Mouse (Mus musculus) gastrocnemius, postnatal 36 days (tissue): ENCODE data around the gene Fbxw2. TPM values are rescaled to one million over a fixed set of nuclear protein-coding genes. Genes with fewer than 3 reads are reported as not detected.
"Not testable (repeated sequence)": the region's sequence is repeated elsewhere in the genome, so short reads cannot be mapped to it uniquely, and the experiment has no call there.

Experiments used
- DNase-seq, 2 experiments: peaks; one replicate each; pipeline ENCODE4 v3.0.0; 2022
- intact Hi-C: fragments of 180-260 bp; cut with DNase I; formaldehyde crosslinking; loops from one replicate; pipeline ENCODE4 v1.15.1; 2025
- long read RNA-seq, 2 experiments: library from polyadenylated mRNA; stranded (forward); transcript quantifications; one replicate each; pipeline ENCODE4 v2.0.0; 2021
- total RNA-seq, 2 experiments: library from RNA; stranded (reverse); gene quantifications; 2 replicates each; pipeline ENCODE4 v1.2.3; 2021

The Fbxw2 gene
- total RNA-seq = 10 to 100 TPM; 43.9 to 46.6 TPM
- long read RNA-seq, experiment 1, transcript Fbxw2-206 (8 exons, 1,923 nt) = major isoform, 7 of 76 reads
- long read RNA-seq, experiment 1, partial matches to known transcripts = 12 of 76 reads
- long read RNA-seq, experiment 1, other reads (novel, unspliced or antisense) = 49 of 76 reads
- long read RNA-seq, experiment 2, transcript Fbxw2-206 (8 exons, 1,923 nt) = major isoform, 10 of 99 reads
- long read RNA-seq, experiment 2, transcript Fbxw2-208 (4 exons, 1,930 nt) = minor isoform, 5 of 99 reads
- long read RNA-seq, experiment 2, partial matches to known transcripts = 16 of 99 reads
- long read RNA-seq, experiment 2, other reads (novel, unspliced or antisense) = 63 of 99 reads

DNA sequence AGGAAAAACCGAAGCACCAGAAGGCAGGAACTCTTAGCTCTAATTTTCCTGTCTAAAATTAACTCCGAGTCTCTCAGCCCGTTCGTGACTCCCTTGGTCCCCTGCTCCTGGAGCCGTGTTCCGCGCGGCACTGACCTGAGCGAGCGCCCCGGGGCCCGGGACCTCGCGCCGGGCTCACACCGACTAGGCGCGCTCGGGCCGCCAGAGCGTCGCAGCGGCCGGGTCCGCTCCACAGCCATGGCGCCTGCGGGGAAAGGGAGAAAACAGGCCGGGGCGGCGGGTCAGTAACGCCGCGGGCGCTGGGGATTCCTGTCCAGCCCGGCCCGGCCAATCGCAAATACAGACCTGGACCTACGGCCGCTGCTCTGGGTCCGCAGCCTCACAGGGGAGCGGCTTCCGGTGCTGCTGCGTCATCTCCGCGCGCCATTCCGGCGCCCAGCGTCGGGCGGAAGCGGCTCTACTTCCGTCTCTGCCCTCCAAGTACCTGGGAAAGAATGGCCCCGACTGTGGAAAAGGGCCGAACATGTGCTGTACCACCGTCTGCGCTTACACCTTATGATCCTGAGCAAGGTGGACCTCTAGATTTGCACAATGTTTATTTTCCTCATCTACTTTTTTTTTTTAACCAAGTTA is at the start of gene Fbxw2:
TSS of gene Fbxw2 (minus strand) at position 485 of the 633 bp plus-strand sequence.
- DNase-seq = peak; percentile 83 to 85
- intact Hi-C loops = loop anchor here (5.0 kb wide), 1 partner anchor 41 kb away; no protein-coding TSS in a partner anchor

DNA sequence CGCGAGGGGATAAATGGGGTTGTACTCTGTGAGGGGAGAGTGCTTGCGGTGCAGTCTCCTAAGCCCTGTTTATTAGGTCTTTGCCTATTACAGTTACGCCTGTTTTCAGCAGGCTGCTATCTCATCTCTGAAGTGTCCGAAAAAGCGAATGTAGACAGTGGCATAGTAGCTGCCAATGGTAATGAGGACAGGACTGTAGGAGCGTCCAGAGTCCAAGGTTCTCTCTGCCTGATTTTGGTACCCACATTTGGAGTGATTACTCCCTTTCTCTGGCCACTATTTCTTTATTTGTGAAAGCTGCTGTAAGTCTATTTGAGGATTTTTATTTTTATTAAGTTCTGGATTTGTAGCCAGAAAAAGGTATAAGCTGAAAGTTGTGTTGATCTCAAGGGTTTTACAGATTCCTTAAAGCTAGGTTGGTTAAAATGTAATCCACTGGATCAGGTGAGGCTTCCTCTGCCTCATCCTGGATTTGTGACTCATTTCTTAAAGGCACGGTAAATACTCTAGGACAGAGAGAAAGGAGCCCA is 48.8 kb upstream of the Fbxw2 start, which contains the start of gene Psmd5:
TSS of gene Psmd5 (minus strand) at position 153 of the 530 bp plus-strand sequence.
- intact Hi-C loops = loop anchor here (5.0 kb wide), 1 partner anchor 97 kb away; no protein-coding TSS in a partner anchor

DNA sequence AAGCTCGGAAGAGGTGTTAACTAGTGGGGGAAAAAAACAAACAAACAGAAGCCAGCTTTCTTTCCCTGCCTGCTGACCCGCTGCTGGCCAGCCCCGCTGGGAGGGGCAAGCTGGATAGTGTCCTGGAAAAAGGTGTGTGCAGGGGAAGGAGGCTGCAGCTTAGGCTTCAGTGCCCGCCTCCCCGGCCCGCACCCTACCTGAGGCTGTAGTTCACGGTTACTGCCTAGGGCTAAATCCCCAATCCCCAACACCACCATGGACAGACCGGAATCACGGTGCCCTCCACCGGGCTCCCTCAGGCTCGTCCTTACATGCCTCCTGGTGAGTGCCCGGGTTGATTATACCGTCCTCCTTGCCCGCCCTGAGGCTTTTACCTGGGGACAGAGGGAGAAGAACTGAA is 48.2 kb upstream of the Fbxw2 start, which contains the start of gene Cutal:
TSS of gene Cutal (plus strand) at position 126 of the 400 bp plus-strand sequence.
- intact Hi-C loops = loop anchor here (5.0 kb wide), 1 partner anchor 98 kb away; no protein-coding TSS in a partner anchor
- no peak for DNase-seq

More for the DNA sequence above, 48.8 kb upstream of the Fbxw2 start, which contains the start of gene Psmd5:
- DNase-seq = no peak

DNA sequence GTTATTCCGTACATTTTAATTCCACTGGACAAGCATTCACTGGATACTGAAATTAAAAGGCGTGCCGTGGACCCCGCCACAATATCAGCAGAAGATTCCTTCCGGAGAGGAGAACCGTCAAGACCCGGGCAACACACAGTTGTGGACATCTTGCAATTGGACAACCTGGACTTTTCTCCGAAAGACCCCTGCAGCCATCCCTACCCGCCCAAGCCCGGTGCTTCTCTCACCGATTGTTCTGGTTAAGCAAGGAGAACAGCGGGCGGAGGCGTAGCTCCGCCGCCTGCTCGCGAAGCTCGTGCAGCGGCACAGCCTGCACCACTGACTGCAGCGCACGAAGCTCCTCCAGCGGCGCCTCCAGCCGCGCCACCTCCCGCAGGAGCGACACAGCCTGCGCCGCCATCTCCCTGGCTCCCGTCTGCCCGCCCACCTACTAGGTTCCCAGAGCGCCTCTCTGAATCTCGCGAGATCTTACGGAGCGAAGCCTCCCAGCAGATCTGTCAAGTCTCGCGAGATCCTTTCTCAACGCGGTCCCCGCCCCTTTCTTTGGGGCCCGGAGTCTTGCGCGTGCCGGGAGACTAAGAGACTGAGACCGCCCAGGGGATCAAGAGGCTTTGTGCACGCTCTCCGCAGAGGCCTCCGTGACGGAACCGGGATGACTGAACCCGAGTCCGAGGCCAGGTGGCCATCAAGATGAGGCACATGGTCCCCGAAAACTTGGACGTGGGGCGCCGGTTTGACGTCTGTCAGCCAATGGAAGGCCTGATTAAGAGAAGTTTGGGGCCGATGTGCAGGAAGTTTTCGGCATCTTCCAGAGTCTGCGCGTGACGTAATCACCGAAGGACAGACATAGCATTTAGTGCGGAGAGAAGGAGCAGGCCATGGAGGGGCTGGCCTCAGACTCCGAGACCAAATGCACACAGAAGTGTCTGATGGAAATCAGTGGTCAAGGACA is 44.7 kb upstream of the Fbxw2 start:
- intact Hi-C loops = loop anchor here (5.0 kb wide), 1 partner anchor 102 kb away; no protein-coding TSS in a partner anchor
- DNase-seq = peak; percentile 91

DNA sequence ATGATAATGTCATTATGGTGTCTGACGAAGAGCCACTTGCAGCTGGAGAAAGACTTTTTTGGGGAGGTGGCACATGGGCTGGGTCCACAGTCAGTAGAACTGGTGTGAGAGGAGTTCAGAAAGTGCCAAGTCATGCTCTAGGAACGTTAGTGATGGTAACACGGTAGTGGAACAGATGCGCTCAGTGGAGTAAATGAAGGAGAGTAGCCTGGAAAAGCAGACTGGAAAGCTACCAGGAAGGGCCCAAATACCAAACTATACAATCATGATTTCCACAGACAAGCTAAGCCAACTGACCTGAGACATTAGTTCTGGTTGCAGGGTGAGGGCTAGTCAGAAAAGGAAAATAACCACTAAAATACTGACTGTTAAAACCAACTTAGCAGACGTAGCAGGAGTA is 43.6 kb upstream of the Fbxw2 start:
- intact Hi-C loops = loop anchor here (5.0 kb wide), 2 partner anchors 42 to 103 kb away; partner anchors contain the start of gene Fbxw2
- no peak for DNase-seq

DNA sequence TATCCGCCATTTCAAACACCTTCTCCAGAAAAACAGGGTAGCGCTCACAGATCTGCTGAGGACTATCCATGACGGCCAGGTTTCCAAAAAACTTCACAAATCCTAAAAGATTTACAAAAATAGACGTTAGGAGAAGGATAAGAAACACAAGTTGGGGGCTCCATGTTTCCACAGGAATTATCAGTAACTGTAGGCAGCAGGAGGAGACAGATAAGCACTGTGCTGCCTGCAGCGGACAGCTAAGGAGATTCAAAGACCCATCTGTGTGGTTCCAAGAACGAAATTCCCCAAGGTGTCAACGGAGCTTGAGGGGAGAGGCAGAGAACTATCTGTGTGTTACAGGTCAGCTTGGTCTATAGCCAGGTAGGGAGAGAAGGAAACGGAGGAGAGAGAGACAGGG is 31.6 kb upstream of the Fbxw2 start:
- intact Hi-C loops = no loop called here
- no peak for DNase-seq

DNA sequence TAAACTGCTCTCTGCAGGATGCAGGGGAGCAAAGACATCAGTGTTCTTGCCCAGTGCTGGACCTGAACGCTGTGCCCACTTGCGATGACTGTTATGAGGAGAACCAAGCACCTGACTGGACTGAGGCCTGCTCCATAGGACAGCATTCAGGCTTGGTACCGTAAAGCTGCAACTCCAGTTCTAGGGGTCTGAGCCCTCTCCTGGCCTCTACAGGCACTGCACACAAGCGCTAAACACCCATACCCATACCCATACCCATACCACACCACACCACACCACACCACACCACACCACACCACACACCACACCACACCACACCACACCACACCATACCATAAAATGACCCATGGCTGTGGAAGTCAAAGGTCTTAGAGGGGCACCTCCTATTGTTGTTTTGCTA is 29.2 kb upstream of the Fbxw2 start:
- DNase-seq = no peak
- intact Hi-C loops = no loop called here

DNA sequence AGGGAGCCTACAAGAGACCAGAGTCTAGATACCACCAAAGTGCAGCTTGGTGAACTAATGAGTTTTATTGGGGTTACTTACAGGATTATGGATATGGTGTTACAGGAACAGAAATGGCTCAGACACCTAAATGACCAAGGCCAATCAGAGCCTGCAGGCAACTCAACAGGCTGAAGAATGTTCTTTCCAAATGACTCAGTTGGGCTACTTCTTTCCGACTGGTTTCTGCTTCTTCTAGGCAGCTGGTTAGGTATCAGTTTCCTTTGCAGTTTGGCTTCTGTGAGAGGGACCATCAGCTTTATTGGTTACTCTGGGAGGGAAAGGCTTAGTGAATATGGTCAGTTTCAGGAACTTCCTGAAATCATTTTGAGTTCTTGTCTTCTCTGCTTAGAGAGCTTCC is 21.6 kb upstream of the Fbxw2 start:
- no peak for DNase-seq
- intact Hi-C loops = no loop called here

DNA sequence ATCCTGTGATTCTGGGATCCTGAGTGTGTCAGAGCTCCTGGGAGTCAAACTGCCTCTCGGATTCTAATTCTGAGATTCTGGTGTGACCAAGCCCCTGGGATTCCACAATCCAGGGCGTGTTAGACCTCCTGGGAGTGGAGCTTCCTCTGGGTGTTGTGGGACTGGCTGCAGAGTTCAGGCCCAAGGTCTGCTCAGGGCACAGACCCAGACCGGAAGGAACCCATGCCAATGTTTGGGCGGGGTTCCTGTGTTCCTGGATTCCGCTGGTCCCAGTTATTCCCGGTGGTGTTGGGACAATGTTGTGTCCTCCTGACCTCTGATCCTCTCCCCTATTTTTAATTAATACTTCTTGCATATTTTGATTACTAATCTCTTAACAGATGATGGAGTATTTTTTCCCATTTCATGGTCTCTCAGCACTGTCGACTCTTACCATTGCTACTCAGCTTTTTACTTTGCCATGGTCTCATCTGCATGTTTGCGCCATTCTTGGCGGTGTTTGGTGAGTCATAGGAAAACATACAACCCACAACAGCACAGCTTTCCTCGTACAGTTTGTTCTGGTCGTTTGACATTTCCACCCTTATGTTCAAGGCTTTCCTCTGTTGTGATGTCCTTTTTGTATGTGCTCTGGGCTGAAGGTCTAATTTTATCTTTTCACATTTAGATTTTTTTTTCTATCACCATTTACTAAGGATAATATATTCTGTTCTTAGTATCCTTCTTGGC is 17.3 kb upstream of the Fbxw2 start:
- peak; percentile 32 to 57 for DNase-seq
- intact Hi-C loops = no loop called here

DNA sequence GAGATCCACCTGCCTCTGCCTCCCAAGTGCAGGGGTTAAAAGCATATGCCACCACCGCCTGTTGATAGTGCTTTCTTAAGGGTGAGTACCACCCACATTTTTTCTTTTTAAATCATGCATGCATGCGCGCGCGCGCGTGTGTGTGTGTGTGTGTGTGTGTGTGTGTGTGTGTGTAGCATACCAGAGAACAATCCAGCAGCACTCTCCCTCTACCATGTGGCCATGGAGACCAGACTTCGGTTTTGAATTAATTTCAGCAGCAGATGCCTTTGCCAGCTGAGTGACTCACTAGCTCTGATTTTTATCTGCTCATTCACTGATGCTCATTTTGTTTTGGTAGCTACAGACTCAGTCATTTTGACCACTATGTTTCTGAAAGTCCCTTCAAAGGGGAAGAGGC is 15.6 kb upstream of the Fbxw2 start:
- intact Hi-C loops = no loop called here
- no peak for DNase-seq

DNA sequence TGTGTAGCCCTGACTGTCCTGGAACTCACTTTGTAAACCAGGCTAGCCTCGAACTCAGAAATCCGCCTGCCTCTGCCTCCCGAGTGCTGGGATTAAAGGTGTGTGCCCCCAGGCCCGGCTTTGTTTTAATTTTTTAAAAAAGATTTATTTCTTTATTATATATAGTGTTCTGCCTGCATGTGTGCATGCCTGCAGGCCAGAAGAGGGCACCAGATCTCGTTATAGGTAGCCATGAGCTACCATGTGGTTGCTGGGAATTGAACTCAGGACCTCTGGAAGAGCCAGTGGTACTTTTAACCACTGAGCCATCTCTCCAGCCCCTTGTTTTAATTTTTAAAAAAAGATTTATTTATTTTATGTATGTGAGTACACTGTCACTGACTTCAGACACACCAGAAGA is 14.0 kb upstream of the Fbxw2 start:
- intact Hi-C loops, DNase-seq: not testable (repeated sequence)

DNA sequence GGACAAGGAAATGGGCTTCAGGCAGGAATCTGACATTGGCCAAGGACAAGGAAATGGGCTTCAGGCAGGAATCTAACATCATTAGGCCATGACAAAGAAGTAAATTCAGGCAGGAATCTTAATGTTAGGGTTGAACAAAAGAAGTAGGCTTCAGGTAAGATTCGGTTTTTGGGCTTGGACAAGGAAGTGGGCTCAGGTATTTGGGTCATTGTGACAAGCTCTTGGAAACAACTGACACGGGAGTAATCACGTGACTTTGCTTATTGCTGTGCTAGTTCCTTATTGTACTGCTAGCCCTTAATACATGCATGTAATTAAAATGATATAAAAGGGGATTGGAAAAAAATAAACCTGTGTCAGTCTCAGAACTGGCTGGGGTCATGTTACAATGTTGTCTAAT is 9.6 kb upstream of the Fbxw2 start:
- intact Hi-C loops = no loop called here
- no peak for DNase-seq

DNA sequence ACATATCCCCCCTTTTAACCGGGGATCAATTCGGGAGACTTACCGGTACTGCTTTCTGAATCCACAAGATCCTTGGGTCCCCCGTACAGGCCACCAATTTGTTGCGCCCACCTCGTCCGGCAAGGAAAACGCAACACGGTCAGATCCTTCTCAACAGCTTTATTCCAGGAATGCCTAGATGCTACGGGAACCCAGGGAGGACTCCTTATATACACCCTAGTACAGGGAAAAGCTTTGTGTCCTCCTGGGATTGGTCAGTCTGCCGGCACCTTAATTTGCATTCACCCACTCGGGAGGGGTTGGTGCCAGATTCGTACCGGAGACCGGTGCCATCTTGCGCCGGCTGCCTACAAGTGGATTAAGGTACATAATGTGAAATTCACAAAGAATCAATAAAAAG is 7.5 kb upstream of the Fbxw2 start:
- no peak for DNase-seq
- intact Hi-C loops = no loop called here

DNA sequence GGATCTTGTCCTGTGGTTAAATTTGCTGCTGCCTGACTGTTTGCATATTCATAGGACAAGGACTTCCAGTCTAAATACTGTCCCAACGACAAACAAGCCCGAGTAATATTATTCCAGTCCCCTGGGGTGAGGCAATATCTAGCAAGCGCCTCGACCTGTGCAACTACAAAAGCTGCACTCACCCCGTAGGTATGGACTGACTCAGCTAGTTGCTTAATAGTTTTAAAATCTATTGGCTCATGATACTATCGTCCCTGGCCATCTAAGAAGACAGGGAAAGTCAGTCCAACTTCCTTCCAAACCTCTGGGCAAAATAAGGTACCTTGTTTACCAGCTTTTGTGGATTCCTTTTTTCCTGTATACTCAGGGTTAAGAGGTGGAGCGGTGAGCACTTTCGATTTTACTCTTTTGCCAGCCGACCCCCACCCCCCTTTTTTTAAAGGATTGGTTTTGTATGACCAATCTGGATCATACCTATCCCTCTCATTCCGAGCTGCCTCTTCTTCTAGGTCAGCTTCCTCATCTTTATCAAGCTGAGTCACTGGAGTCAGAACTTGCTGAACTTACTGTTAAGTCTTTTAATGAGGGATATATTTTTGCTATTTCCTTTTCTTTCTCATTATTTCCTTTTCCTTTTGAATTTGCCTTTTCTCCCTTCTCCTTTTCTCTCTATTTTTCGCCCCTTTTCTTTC is 6.8 kb upstream of the Fbxw2 start, which contains the start of gene Gm34653:
TSS of gene Gm34653 (plus strand) at position 242 of the 692 bp plus-strand sequence.
- DNase-seq, intact Hi-C loops: not testable (repeated sequence)

DNA sequence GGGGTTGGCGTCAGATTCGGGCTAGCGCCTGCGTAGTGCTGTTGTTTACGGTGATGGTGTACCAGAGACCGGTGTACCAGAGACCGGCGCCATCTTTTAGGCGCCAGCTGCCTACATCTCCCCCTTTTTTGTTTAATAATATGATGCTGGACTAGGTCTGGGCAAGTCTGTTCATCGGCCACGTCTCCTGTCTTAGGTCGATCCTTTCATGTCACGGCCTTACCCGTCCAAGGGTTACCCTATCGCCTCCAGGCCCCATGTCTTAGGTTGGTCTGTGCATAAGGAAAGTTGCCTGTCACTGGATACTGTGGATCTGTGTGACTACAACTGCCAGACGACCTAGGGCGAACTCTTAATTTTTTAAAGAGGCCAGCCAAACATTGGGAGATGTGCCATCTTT is 4.0 kb upstream of the Fbxw2 start:
- DNase-seq, intact Hi-C loops: not testable (repeated sequence)

DNA sequence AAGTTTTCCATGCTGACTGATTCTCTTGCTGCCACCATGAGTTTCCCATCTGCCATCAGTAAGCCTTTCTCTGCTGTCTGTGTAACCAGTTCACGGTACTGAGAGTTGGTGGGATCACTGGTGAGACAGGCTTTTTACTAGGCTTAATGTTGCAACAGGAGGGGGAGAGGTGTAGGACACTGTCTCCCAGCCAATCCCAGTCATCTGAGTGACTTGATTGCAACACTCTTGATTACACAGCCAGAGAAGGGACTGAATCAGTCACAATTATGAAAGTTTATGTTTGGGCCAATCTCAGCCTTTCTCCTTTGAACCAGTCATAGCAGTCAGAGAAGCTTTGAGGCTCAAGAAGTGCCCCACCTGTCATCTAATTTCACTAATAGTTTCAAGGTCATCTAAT is 1.9 kb upstream of the Fbxw2 start:
- intact Hi-C loops = loop anchor here (5.0 kb wide), 1 partner anchor 39 kb away; no protein-coding TSS in a partner anchor
- no peak for DNase-seq

DNA sequence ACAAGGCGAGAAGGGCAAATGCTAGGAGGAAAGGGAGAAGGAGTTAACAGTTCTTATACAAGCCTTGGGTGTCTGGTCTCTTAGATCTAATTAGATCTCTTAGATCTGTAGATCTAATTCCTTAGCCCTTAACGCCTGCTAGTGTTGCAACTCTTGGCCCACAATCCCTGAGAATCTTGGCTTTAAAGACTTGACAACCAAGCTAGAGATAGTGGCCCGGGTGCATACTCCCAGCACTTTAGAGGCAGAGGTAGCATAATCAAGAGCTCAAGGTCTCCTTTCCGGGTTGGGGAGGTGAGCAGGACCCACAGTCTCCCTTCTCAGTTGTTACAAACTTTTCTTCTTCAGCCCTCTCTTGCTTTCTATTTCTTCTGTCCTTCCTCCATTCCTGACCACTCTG is 1.5 kb upstream of the Fbxw2 start:
- intact Hi-C loops = loop anchor here (5.0 kb wide), 1 partner anchor 40 kb away; no protein-coding TSS in a partner anchor
- DNase-seq = no peak

DNA sequence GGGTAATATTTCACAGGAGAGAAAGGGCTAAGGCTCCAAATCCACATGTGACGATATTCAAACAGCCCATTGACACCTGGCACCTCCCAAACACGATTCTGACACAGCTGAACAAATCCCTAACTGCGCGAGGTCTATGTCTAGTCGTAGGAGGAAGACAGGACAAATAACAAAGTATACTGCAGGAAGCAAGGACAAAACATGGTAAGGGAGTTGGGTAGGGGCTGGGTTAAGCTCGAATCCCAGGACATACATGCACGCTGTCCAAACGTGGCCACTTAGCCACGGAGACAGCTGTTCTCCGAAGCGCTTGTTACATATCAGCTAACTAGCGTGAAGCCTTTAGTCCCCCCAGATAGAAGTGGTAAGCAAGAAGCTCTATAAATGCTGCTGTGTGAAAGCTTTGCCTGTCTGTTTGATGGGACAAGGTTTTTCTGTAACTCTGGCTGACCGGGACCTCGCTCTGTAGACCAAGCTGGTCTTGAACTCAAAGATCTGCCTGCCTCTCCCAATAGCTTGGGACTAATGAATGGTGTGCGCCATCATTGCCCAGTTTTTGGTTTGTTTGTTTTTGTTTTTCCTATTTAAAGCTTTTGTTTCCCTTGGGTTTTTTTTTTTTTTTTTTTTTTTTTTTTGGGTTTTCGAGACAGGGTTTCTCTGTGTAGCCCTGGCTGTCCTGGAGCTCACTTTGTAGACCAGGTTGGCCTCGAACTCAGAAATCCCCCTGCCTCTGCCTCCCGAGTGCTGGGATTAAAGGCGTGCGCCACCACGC is 535 bp upstream of the Fbxw2 start:
- no peak for DNase-seq

More for the DNA sequence above, 535 bp upstream of the Fbxw2 start:
- intact Hi-C loops = loop anchor here (5.0 kb wide), 1 partner anchor 41 kb away; no protein-coding TSS in a partner anchor
